9 mouse cellular contexts compared by ENCODE assay signal in the genomic region with DNA sequence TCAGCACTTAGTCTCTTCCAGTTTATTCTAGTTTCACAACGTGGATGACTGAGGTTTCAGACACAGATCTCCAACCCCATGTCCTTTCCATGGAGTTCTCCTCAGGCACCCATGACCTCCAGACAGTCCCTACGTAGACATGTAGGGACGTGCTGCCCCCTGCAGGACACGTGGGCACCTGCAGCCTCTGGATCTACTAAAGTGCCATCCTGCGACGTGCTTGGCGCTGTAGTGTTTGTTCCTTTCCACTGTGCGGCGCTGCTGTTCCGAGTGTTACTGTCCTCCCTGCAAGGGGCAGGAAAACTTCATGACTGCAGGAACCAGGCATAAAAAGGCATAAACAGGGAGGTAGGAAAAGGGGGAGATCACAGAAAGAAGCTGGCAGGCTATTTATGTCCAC. TPM values are rescaled to one million over a fixed set of nuclear protein-coding genes. Genes with fewer than 3 reads are reported as not detected.
DNase-seq lines count a peak whose midpoint lies in the region; ATAC-seq and TF ChIP-seq lines count a peak whose summit lies in the region.
"Had no signal": no experiment of that assay in that cellular context is flagged by ENCODE, and none has a peak within 500 bp of the region (broad histone marks: within the 10 kb centered on the region; RNA-seq: fewer than 3 reads in every experiment).

No protein-coding gene starts in this region.

- peak; percentile 44 for ATAC-seq in Patski

- WGBS in large intestine, adult 2 months: 5% methylated on average over 10 of the region's 10 CpGs

- POLR2A ChIA-PET in Patski (lab: Charles Lee): no interaction called here

- H3K27me3 ChIP-seq in Patski: peaks cover 12% of the 10 kb centered on the region

- TF ChIP-seq CTCF in Patski (IDR thresholded peaks at IDR 0.05): peak; percentile 100

- intact Hi-C loops in gastrocnemius, postnatal 14 days (cut with DNase I; ENCODE audit: low total_unique reads): no loop called here

- CTCF ChIA-PET in Patski (lab: Charles Lee): interaction anchor here (0.6 to 4.8 kb wide), 13 partner anchors 8 to 109 kb away, joined by 3 to 58 read pairs (median 4); no protein-coding TSS in a partner anchor

- peak; percentile 53 for DNase-seq in CD4-positive helper T cell, adult 2 months (ENCODE audit: low read depth, low spot score)
- DNase-seq in Patski (ENCODE audit: low read depth, low spot score): no peak
- DNase-seq in cerebellum, adult 9-11 months: peak; percentile 67
- DNase-seq in gastrocnemius, postnatal 14 days: peak; percentile 85
- DNase-seq in large intestine, adult 2 months (ENCODE audit: low read depth, low spot score): peak; percentile 16
- peak; percentile 85 to 91 for DNase-seq in lung, adult 18-20 months
- DNase-seq in right cerebral cortex, adult 18-20 months: peak; percentile 48
- peak; percentile 40 for DNase-seq in urinary bladder, adult 2 months (ENCODE audit: low spot score)

- in situ Hi-C loops in Patski (cut with MboI; ENCODE audit: low pct_unique_long_range_greater_than_20kb): no loop called here

RNA-seq across cellular contexts. Expression of a gene that starts 19.1 kb away (rescaled TPM):
- 0.15 TPM for polyA plus RNA-seq in Patski (2021)
- not detected for total RNA-seq in gastrocnemius, postnatal 14 days (2021)
- 0.02 TPM in 1 of 2 replicates, not detected in the other for polyA plus RNA-seq in large intestine, adult 2 months (2012; rRNA removed)
- polyA plus RNA-seq in urinary bladder, adult 2 months (2012; rRNA removed): 0.01 TPM in 1 of 2 replicates, not detected in the other
- polyA plus RNA-seq: liver, embryonic 16.5 days had no signal
